Mouse (Mus musculus): Measurements from ENCODE around the gene Adgrv1.

The Adgrv1 gene

DNA sequence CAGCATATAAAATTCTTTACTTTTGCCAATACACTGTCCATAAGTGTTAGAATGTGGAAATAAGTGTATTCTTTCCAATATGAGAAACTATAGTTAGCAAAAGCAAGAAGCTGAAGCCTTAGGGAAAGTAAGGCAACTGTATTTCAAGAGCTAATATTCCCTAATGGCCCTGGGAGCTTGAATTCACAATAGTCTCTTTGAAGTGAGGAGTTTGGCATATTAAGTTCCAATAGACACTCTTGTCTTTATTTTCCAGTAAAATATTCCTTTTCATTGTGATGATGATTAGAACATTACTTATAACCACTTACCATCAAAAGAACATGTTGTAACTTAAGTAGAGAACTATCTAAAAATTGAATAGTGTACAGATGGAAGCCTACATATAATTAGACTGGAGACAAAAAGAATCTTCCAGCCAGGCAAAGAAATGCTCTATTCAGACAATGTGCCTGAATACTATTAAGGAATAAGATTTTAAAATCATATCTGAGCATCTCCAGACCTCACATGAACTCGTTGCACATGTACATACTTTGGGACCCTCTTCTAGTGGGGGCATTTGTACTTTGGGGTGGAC is 225.0 kb downstream of the Adgrv1 start:
- DNase-seq = no peak

DNA sequence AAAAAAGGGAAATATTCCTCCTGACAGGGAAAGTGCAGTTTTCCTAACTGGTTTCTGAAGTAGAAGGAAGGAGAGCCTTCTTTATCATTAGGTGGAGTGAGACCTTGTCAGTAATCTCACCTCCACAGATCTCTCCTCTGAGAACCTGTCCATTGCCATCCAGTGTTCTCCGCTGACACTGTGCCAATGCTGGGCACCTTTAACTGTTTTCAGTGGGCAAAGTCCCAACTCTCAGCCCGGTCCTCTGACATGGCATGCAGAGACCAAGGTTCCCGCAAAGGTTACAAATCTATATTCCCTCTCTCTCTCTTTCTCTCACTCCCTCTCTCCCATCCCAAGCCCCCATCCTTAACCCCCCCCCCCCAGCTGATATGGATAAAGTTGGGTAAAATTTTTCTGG is 230.1 kb downstream of the Adgrv1 start:
- peak; percentile 63 for DNase-seq

DNA sequence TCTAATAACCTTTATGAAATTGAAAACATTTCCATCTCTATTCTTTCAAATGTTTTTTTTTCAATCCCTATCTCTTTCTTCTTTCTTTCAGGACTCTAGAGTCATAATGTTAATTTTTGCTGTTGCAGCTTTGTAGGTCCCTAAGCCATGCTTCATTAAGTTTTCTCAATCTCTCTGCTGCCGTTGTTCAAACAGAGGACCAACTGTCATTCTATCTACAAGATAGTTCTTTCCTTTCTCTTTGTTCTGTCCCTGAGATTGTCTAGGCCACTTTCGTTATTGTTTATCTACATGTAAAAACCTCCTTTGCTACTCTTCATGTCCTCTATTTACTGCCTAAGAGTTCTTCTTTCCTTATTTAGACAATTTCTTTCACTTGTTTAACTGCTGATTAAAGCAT is 230.8 kb downstream of the Adgrv1 start:
- no peak for DNase-seq

DNA sequence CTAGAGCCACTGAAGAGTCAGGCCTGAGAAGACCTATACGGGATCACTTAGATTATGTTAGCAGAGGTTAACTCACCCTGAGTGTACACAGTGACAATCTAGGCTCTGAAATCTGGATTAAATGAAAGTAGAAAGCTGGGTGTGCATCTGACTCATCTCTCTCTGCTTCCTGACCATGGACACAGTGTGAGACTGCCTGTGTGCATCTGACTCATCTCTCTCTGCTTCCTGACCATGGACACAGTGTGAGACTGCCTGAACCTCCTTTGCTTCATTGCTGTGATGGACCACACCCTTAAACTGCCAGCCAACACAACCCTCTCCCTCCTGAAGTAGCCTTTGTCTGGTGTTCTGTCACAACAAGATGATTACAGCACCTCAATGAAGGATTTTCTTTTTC is 231.2 kb downstream of the Adgrv1 start:
- DNase-seq = no peak

DNA sequence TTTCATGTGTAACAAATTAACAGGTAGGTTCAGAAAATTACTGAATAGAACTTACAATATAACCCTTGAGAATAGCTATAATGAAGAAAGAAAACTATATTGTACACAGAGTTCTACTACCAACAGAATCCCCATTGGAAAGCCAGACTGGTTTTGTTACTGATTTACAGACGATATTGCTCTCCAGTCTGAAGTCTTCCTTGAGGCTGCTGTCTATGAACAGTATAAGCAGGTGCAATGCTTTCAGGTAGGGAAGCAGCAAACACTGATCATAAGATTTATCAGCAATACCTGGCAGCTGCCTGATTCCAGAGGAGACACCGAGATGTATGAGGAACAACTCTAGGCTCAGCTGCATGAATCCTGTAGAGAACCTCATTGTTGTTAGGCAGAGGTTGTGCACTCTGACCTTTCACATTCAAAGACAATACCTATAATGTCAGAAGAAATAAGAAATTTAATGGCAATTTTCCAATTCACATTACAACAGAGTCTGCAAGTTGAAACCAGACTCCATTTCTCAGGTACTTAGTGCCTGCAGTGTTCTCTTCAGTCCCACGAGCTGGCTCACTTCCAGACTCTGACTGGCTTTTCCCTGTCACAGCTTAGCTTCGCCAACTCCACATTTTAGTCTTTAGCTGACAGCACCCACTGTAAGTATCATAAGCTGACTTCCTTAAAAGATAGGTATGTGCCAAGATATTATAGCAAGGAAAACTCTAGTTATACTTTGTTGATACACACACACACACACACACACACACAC is 247.2 kb downstream of the Adgrv1 start:
- DNase-seq = peak; percentile 75

DNA sequence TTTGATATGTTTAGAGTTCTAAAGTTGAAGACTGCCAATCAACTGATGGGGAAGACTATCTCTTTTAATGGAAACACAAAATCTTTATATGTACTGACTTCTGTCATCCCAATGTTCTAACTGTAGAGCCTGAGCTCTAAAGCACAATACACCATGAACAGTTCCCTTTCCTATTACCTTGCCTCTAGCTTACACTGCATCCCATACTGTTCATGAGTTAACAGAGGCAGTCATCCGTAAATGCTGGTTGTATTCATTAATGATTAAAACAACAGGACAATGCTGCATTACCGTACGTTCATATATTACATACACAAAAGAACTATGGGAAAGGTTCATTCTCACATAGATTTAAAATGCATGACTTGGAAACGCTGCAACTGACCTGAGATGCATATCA is 251.1 kb downstream of the Adgrv1 start:
- no peak for DNase-seq

DNA sequence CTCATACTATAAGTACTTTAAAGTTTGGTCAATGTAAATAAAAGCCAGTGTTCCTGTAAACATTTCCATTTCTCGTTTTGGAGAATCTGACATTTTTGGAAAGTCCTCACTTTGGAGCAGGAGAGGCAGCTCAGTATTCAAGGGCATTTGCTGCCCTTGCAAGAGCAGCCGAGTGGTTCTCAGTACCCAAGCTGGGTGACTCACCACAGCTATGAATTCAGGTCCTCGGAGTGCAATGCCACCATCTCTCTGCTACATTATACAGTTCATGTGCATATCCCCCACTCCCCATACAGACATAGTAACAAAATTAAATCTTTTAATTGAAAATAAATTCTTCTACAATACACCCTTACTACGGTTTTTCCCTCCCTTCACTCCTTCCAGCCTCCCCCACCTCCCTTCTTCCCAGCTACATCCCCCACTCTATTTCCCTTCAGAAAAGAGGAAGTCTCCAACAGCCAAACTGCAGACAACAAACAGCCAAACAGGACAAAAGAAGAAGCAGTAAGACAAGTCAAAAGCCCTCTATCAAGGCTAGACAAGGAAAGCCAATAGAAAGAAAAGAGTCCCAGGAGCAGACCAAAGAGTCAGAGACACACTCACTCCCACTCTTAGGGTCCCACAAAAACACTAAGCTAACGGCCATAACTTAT is 262.0 kb downstream of the Adgrv1 start:
- DNase-seq = no peak

DNA sequence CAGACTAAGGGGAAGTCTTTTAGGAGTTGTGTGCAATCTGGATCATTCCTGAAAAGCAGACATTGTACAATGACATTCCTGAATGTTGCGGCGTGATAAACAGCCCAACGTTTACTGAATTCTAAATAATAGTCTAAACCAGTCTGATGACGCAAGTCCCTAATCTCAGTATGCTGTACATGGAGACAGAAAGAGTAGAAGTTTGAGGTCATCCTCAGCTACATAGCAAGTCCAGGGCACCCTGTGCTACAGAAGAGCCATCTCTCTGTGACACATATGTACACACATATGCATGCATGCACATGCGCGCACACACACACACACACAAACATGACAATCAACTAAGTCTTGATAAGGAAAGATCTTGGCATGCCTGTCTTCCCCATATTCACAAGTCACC is 262.8 kb downstream of the Adgrv1 start:
- no peak for DNase-seq

DNA sequence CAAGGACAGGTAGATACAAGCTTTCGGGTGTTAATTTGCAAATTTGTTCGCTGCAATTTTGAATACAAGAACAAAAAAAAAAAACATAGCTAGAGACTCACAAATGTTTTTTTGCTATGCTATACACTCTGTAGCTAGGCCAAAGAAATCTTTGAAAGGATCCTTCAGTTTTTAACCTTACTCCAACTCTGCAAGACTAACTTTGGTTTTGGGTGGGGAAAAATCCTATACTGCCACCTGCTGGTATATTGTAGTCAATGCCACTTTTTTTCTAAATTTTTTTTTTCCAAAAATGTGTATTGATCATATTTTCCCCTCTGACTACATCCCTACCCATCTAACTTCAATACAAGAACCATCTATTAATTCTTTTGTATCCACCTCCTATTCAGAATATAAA is 263.4 kb downstream of the Adgrv1 start:
- DNase-seq = no peak

DNA sequence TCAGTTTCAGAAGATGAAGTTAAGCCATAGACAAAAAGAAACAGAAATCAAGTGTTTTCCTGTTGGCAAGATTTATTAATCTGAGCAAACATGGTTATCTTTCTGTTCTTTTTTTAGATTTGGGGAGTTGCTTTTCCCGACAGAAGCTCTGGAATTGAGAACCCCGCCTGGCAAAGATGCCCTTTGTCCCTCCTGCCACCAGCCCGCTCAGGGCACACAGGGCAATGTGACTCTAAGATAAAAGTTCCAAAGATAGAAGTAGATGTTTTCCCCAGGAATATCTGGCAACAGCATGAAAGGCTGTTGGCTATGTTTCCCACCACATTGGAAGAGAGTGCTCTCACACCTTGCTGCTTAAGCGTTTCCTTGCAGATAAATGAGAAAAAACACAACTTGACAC is 264.0 kb downstream of the Adgrv1 start:
- DNase-seq = peak; percentile 33

DNA sequence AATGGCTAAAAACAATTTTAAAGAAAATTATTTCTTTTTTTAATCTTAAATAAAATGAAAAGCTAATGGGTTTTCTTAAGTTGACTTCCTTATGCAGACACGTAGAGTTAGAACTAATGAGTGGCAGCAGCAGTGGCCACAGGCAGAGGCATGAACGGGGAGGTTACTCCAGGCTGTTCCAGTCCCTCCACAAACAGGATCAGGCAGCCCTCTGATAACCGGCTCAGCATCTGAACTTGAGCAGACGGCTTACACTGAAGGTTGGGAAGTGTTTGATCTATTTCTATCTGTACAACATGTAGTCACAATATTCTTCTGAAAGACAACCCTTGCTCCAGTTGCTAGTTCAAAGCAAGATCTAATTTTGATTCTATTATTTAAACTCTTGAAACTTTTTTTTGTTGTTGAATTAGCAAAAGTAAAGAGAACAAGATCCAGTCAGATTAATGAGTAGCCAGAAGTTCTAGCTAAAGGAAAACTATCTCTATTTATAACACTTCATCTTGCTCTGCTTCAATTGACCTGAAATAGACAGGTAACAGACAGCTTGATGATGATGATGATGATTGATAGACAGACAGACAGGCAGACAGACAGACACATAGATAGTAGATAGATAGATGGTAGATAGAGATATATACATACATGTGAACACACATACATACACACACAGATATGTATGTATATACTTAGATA is 265.1 kb downstream of the Adgrv1 start:
- DNase-seq = peak; percentile 33

DNA sequence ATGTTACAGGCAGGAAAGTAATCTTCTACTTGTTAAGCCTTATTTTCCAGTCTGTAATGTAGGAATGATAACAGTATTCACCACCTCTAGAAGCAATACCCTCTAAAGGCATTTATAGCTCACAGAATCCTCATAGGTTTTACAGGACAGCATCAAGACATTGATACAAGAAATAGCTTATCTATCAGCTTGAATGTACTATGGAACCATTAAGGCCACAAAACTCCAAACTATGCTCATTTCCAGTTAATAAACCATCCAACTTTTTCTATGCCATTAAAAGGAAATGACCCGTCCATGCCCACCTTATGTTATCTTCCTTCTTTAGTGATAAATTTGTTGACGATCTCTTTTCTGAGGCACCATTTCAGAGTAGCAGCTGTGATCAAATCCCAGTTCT is 272.6 kb downstream of the Adgrv1 start:
- DNase-seq = no peak

DNA sequence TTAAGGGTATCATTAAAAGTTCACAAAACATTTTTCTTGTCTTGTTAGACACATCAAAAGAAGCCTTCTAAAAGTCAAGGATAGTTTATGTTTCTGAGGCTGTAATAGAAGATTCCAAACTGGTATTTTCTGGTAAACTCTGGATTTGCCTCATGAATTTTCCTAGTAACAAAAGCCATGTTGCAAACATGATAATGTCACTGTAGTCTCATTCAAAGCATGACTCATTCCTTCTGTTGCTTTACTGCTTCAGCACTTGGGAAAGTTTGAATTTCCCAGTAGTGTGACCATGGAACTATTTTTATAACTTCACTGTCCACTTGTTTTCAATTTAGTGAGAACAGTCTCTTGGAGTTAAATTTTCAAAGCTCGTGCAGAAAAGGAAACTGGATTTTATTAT is 274.2 kb downstream of the Adgrv1 start:
- DNase-seq = no peak

DNA sequence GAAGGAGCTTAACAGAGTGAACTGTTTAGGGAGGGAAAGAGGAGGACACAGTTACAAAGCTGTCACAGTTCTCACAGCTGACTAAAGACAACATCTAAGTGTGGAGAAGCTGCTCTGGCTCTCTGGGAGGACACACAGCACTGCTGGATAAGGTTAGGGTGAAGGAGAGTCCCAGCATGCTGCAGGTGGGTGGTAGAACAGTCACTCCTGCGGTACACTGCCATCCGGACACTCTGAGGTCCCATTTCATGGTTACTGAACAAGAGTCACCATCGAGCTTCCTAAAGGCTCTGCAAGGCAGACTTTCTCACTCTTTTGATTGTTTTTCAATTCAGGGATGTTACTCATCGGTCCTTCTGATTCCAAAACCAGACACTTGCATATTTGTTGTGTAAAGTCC is 274.6 kb downstream of the Adgrv1 start:
- DNase-seq = no peak

DNA sequence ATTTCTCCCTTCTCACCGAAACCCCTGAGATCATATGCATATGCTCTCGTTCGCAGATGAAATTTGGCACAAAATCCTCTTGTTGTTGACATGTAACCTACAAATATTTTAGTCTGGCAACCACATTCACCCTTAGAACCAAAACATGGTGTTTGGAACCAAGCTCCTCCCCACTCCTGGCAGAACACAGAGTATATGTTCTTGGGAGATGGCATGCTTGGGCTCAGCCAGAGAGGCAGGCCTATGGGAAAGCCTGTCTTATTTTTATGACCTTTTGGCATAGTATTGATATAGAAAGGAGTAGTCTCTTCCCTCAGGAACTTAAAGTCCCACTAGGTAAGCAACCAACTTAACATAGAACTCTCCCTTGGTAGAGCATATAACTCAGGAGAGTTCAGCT is 275.7 kb downstream of the Adgrv1 start:
- DNase-seq = no peak

DNA sequence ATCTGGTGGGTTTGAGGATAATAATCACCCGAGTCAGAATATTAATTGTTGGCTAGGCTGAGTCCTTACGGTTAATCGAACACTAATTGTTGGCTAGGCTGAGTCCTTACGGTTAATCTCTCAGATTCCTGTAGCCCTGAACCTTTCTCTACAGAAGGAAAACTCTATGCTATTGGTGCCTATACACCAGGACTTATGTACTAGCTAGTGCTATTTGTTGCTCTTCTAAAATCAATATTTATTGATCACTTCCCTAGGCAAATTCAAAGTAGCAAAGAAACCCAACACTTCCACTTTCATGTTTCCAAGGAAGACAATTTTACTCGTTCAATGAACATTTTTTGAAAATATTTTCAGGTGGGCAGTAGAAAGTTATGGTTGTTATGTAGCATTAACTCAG is 278.4 kb downstream of the Adgrv1 start:
- DNase-seq = no peak

DNA sequence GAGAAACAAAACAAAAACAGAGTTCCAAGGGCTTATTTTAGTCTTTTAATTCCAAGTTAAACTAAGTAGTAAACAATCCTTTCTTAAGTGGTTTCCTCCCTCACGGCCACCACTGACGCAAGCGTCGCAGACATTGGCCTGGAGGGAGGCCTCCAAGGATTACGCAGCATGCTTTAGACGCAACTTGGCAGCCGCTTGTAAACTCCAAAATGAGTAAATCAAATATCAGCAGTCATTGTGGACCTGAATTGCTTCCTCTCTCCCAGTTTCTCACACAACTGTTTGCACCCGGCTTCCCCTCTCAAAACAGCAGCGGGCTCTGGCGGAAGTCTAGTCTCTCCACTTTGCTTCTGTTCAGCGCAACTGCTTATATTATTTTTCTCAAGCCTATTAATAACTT is 280.7 kb downstream of the Adgrv1 start:
- DNase-seq = peak; percentile 78

DNA sequence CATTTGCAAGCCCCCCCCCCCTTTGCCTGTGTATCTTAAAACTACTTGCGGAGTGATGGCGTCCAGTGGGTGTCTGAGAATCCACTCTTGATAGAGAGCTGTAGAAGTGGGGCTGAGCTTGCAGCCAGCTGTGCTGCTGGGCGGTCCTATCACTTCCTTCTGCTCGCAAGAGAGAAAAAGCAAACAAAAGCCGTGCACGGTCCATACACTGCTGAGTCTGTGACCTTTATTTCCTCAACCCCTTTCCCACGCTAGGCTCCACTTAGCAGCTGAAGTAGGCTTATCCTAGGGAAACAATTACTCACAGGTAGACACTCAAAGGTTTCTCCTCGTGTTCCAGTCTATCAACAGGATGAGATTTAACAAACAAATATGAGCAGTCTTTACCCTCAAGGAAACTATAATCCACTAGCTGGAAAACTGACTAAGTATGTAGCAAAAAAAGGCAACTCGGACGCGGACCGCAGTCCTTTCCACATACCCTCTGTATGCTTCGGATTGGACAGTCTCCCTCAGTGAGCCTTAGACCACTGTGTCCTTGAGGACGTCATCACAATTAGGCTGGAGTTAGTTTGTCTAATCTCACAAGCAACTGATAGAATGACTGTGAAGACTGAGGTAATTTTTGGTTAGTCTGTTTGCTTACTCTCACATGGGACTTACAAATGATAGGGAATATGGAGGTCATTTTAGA is 281.3 kb downstream of the Adgrv1 start:
- DNase-seq = peak; percentile 65

DNA sequence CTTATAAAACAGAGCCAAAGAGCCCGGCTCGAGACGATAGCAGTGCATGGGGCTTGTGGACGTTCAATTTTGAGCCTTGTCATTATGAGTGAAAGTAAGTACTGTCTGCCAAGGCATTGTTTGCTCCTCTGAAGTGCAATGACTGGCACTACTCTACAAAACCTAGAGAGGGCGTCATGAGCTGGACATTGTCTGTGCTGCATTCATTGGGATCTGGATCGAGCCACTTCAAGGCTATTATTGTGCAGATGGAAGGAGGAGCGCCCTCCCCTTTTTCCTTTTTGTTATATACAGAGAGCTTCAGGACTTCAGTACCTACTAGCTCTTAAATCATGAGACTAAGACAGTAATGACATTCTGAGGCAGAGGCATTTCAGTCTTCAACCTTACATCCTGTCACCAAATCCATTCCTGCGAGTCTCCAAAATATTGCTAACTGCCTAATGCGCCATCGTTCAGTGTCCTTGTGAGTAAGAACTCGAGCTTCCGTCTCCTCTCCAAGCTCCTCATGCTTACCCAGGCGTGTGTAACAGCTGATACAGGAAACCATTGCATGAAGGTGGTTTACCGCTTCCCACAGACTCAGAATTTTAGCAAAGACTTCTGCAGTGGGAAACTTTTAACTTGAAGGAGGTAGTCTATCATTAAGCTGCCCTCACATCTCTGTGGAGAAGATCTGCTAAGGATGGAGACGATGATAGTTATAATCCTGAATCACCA is 285.5 kb downstream of the Adgrv1 start:
- no peak for DNase-seq

DNA sequence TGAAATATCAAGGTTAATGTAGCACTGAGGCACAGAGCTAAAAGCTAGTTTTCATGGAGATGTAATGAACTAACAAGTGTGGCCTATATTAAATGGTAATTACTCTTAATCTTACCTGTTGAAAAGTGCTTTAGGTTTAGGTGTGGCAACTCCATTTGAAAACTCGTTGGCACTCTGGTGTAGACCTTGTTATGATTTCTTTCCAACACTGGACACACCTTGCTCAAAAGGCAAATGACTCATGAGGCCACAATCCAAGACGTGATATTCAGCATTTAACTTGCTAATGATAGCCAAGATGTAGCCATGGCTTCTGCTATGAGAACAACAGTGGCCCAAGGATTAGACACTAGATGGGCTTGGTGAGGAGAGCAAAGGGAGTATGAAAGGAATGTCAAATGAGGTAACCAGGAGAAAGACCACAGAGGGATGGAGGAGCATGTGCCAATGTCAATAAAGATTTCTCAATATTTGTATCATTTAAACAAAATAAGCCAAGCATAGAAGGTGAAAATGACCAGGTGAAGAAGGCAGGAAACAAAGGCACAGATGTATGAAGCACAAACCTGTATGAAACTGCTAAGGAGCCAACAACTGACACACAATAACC is 289.9 kb downstream of the Adgrv1 start:
- no peak for DNase-seq

DNA sequence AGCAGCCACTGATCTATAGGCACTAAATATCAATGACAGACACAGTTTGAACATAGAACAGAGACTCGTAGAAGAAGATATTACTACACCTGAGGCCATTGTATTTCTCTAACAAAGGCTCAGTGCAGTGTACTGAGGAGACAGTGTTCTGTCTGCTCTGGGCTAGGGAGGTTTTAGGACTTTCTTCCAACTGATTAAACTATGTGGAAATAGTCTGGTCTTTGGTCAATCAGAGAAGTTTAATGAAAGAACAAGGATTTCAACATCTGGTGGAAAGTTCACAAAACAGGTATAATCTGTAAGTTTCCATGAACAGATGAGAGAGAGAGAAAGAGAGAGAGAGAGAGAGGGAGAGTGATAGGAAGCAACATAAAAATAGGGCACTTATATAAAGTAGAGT is 297.7 kb downstream of the Adgrv1 start:
- DNase-seq = no peak

DNA sequence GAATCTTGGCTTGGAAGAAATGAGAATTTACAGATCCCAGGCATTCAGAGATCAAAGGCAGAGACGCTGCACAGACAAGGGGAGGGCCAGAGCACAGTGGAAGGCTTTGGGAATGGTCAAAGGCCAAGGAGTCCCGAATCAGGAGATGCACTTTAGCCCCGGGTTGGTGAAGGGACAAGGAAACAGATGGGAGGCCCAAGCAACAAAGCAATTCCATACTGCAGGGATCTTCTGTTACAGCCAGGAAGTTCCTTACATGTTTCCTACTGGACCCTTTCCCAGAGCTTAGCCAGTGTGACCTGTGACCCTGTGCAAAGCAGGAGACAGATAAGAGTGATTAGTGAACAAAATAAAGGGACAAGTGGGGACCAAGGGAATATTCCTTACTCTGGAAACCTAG is 300.9 kb downstream of the Adgrv1 start:
- DNase-seq = peak; percentile 82

All from kidney, postnatal 14 days (tissue).